Mouse (Mus musculus) forebrain, postnatal 0 days (tissue): ENCODE measurements around the gene Amer3. TPM values are rescaled to one million over a fixed set of nuclear protein-coding genes. Genes with fewer than 3 reads are reported as not detected.

ENCODE experiments used
- ATAC-seq: fragments of 200-750 bp; cut with Nextera tagmentation; 2 replicates; pipeline ENCODE4 v1.8.0; 2017; ENCODE audit warnings: mild to moderate bottlenecking, moderate library complexity
- DNase-seq: peaks from one replicate; pipeline ENCODE4 v3.0.0-alpha.2; 2015
- H3K27ac ChIP-seq: fragments of 300-500 bp; sonication (generic); 2 replicates; pipeline ENCODE4 v1.5.1; 2014; ENCODE audit warnings: low read depth, mild to moderate bottlenecking, antibody characterized with exemption, low read length, moderate library complexity, mixed read lengths
- H3K27me3 ChIP-seq: fragments of 300-500 bp; sonication (generic); 2 replicates; pipeline ENCODE4 v1.6.1; 2014; ENCODE audit warnings: mild to moderate bottlenecking, low read length, mixed read lengths; ENCODE audit not compliant: insufficient read depth
- H3K36me3 ChIP-seq: fragments of 300-500 bp; sonication (generic); 2 replicates; pipeline ENCODE4 v1.6.1; 2014; ENCODE audit warnings: mild to moderate bottlenecking, moderate library complexity; ENCODE audit not compliant: insufficient read depth
- H3K4me1 ChIP-seq: fragments of 300-500 bp; sonication (generic); 2 replicates; pipeline ENCODE4 v1.6.1; 2014; ENCODE audit warnings: antibody characterized with exemption; ENCODE audit not compliant: insufficient read depth
- H3K4me2 ChIP-seq: fragments of 300-500 bp; sonication (generic); 2 replicates; pipeline ENCODE4 v1.6.1; 2014; ENCODE audit warnings: low read depth, mild to moderate bottlenecking, moderate library complexity
- H3K4me3 ChIP-seq: fragments of 300-500 bp; sonication (generic); 2 replicates; pipeline ENCODE4 v1.5.1; 2014; ENCODE audit warnings: low read depth, low read length, mixed read lengths
- H3K9ac ChIP-seq: fragments of 300-500 bp; sonication (generic); 2 replicates; pipeline ENCODE4 v1.6.1; 2014; ENCODE audit warnings: mild to moderate bottlenecking
- H3K9me3 ChIP-seq: fragments of 300-500 bp; sonication (generic); 2 replicates; pipeline ENCODE4 v1.6.1; 2016; ENCODE audit warnings: low read length
- CTCF ChIP-seq: sonication (generic); IDR thresholded peaks from 2 replicates; pipeline ENCODE4 v1.5.1; 2016; ENCODE audit warnings: antibody characterized with exemption, control low read depth, low read depth
- WGBS: fragments of 180-500 bp; shearing (Covaris S2); extraction: QIAGEN DNeasy Blood & Tissue Kit; methylation state at CpG from one replicate; pipeline ENCODE4 v1.1.7; 2014; 5-methylcytosine and 5-hydroxymethylcytosine counted together
- polyA plus RNA-seq: library from polyadenylated mRNA; unstranded; fragments of >200 nt; fragmentation: Nextera tagmentation; extraction: Ambion mirVana; gene quantifications from 2 replicates; pipeline ENCODE4 v1.2.1, GENCODE M21; 2015
- total RNA-seq: library from RNA; depleted of rRNA; stranded (reverse); fragments of >200 nt; gene quantifications from 2 replicates; pipeline ENCODE4 v1.2.3, GENCODE M21; 2014

The Amer3 gene
- total and polyA plus RNA-seq, 2 experiments from 2014 or later = 25.0 to 68.5 TPM

GRCm38 (mm10) chr1:34553690-34554089 is 25.8 kb upstream of the Amer3 start:
- H3K4me3 ChIP-seq = no peak overlapping the region
- no peak overlapping the region for H3K27ac ChIP-seq
- no peak for ATAC-seq
- H3K4me1 ChIP-seq = no peaks in the 10 kb centered on the region
- TF ChIP-seq CTCF = no peak
- no peak for DNase-seq
- no peak overlapping the region for H3K9ac ChIP-seq
- no peak overlapping the region for H3K4me2 ChIP-seq
- no peaks in the 10 kb centered on the region for H3K27me3 ChIP-seq
- H3K9me3 ChIP-seq = no peaks in the 10 kb centered on the region
- H3K36me3 ChIP-seq = no peaks in the 10 kb centered on the region
- WGBS = 78% methylated on average over 1 of the region's 1 CpGs

GRCm38 (mm10) chr1:34554275-34554674 is 25.2 kb upstream of the Amer3 start:
- Histone ChIP-seq H3K9me3 (no peaks in the 10 kb centered on the region), H3K27me3 (no peaks in the 10 kb centered on the region), H3K27ac (no peak overlapping the region), H3K4me2 (no peak overlapping the region), H3K4me1 (no peaks in the 10 kb centered on the region), H3K4me3 (no peak overlapping the region), H3K9ac (no peak overlapping the region), H3K36me3 (no peaks in the 10 kb centered on the region)
- TF ChIP-seq CTCF = no peak
- ATAC-seq = no peak
- WGBS = 91% methylated on average over 7 of the region's 7 CpGs
- DNase-seq = no peak

- H3K4me3 ChIP-seq = no peak within 1 kb of the TSS
- no peaks in the 10 kb centered on the region for H3K27me3 ChIP-seq
- H3K36me3 ChIP-seq = no peaks in the 10 kb centered on the region
- no peak within 1 kb of the TSS for H3K27ac ChIP-seq
- ATAC-seq (no peak), DNase-seq (no peak)
- no peak within 1 kb of the TSS for H3K9ac ChIP-seq
- no peak for TF ChIP-seq CTCF
- WGBS = 88% methylated on average over 15 of the region's 15 CpGs
- no peak within 1 kb of the TSS for H3K4me2 ChIP-seq
- H3K9me3 ChIP-seq = no peaks in the 10 kb centered on the region
- no peaks in the 10 kb centered on the region for H3K4me1 ChIP-seq
These were observed 18.6 kb upstream of the Amer3 start, which contains the start of gene Prss40 for GRCm38 (mm10) chr1:34560843-34561242. TSS of gene Prss40 (minus strand) at chr1:34560943.

- 88% methylated on average over 8 of the region's 8 CpGs for WGBS
- no peak for TF ChIP-seq CTCF
- ATAC-seq (no peak), DNase-seq (no peak)
- no peaks in the 10 kb centered on the region for H3K36me3 ChIP-seq
- H3K4me3 ChIP-seq = no peak overlapping the region
- H3K27ac ChIP-seq = no peak overlapping the region
- no peaks in the 10 kb centered on the region for H3K9me3 ChIP-seq
- no peaks in the 10 kb centered on the region for H3K27me3 ChIP-seq
- no peak overlapping the region for H3K4me2 ChIP-seq
- H3K9ac ChIP-seq = no peak overlapping the region
- no peaks in the 10 kb centered on the region for H3K4me1 ChIP-seq
These were observed 14.9 kb upstream of the Amer3 start for GRCm38 (mm10) chr1:34564383-34565045.

DNA sequence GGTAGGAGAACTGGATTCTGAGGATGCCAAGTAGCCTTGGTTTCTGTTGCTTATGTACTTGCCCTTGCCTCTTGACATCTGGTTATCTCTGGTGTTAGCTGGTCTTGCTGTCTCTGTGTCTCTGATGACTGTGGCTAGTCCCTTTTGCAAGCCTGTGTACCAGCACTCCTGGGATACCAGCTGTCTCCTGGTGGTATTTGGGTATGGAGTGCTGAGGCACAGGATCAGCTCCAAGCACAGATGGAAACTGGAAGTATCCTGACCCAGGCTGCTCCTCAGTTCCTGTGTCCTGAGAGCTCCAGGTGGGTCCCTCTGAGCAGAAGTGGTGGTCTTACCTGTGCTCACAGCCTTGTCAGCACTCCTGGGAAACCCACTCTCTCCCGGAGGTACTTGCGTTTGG is 11.3 kb upstream of the Amer3 start:
- Histone ChIP-seq H3K4me1 (no peaks in the 10 kb centered on the region), H3K36me3 (no peaks in the 10 kb centered on the region), H3K9ac (no peak overlapping the region), H3K27ac (no peak overlapping the region), H3K9me3 (no peaks in the 10 kb centered on the region), H3K27me3 (no peaks in the 10 kb centered on the region), H3K4me2 (no peak overlapping the region), H3K4me3 (no peak overlapping the region)
- WGBS = 100% methylated on average over 2 of the region's 2 CpGs
- no peak for TF ChIP-seq CTCF
- no peak for ATAC-seq
- DNase-seq = no peak

- Histone ChIP-seq H3K27ac (no peak overlapping the region), H3K36me3 (no peaks in the 10 kb centered on the region), H3K4me2 (no peak overlapping the region), H3K4me1 (no peaks in the 10 kb centered on the region), H3K4me3 (no peak overlapping the region), H3K9me3 (no peaks in the 10 kb centered on the region), H3K27me3 (0 out of 2 replicates have a peak, but pooled peaks cover under 1% of the 10 kb centered on the region), H3K9ac (no peak overlapping the region)
- no peak for DNase-seq
- 79% methylated on average over 2 of the region's 2 CpGs for WGBS
- no peak for TF ChIP-seq CTCF
- no peak for ATAC-seq
These were observed 9.6 kb upstream of the Amer3 start for GRCm38 (mm10) chr1:34569876-34570275.

- Histone ChIP-seq H3K27me3 (peaks cover 8% of the 10 kb centered on the region; the same call in 1 of the 2 replicates), H3K9me3 (no peaks in the 10 kb centered on the region), H3K4me2 (no peak overlapping the region), H3K9ac (no peak overlapping the region), H3K4me3 (no peak overlapping the region), H3K36me3 (no peaks in the 10 kb centered on the region), H3K4me1 (no peaks in the 10 kb centered on the region), H3K27ac (no peak overlapping the region)
- no peak for DNase-seq
- no peak for ATAC-seq
- 66% methylated on average over 6 of the region's 6 CpGs for WGBS
- TF ChIP-seq CTCF = no peak
These were observed 8.0 kb upstream of the Amer3 start for GRCm38 (mm10) chr1:34571431-34571830.
